Mouse (Mus musculus) midbrain, embryonic 13.5 days (tissue): ENCODE measurements around the gene Serpinb9. TPM values are rescaled to one million over a fixed set of nuclear protein-coding genes. Genes with fewer than 3 reads are reported as not detected.
"Not testable (repeated sequence)": the region's sequence is repeated elsewhere in the genome, so short reads cannot be mapped to it uniquely, and the experiment has no call there.

Experiments
- ATAC-seq: fragments of 200-750 bp; cut with Nextera tagmentation; 2 replicates; pipeline ENCODE4 v1.8.0; 2017; ENCODE audit warnings: mild to moderate bottlenecking, moderate TSS enrichment, moderate library complexity
- H3K27ac ChIP-seq: fragments of 300-500 bp; sonication (generic); 2 replicates; pipeline ENCODE4 v1.5.1; 2015; ENCODE audit warnings: inconsistent platforms, mild to moderate bottlenecking, moderate library complexity
- H3K27me3 ChIP-seq: fragments of 300-500 bp; sonication (generic); 2 replicates; pipeline ENCODE4 v1.6.1; 2015; ENCODE audit warnings: mild to moderate bottlenecking, inconsistent platforms
- H3K36me3 ChIP-seq: fragments of 300-500 bp; sonication (generic); 2 replicates; pipeline ENCODE4 v1.6.1; 2015; ENCODE audit warnings: mild to moderate bottlenecking, inconsistent platforms
- H3K4me1 ChIP-seq: fragments of 300-500 bp; sonication (generic); replicated peaks from 2 replicates; pipeline ENCODE4 v1.6.1; 2015; ENCODE audit warnings: inconsistent platforms
- H3K4me2 ChIP-seq: fragments of 300-500 bp; sonication (generic); replicated peaks from 2 replicates; pipeline ENCODE4 v1.6.1; 2015; ENCODE audit warnings: moderate library complexity, mild to moderate bottlenecking, inconsistent platforms
- H3K4me3 ChIP-seq: fragments of 300-500 bp; sonication (generic); replicated peaks from 2 replicates; pipeline ENCODE4 v1.5.1; 2015; ENCODE audit warnings: mild to moderate bottlenecking, inconsistent platforms
- H3K9ac ChIP-seq: fragments of 300-500 bp; sonication (generic); replicated peaks from 2 replicates; pipeline ENCODE4 v1.6.1; 2015; ENCODE audit warnings: mild to moderate bottlenecking, inconsistent platforms
- H3K9me3 ChIP-seq: fragments of 300-500 bp; sonication (generic); 2 replicates; pipeline ENCODE4 v1.6.1; 2016; ENCODE audit warnings: mild to moderate bottlenecking, inconsistent platforms
- WGBS: fragments of 180-500 bp; shearing (Covaris S2); methylation state at CpG from one replicate; pipeline ENCODE4 v1.1.7; 2015; 5-methylcytosine and 5-hydroxymethylcytosine counted together
- polyA plus RNA-seq: library from polyadenylated mRNA; unstranded; fragments of >200 nt; fragmentation: Nextera tagmentation; extraction: Ambion mirVana; gene quantifications from 2 replicates; pipeline ENCODE4 v1.2.1, GENCODE M21; 2015

Gene Serpinb9
- polyA plus RNA-seq, 1 experiment from 2014 or later, result 0.89 TPM

DNA sequence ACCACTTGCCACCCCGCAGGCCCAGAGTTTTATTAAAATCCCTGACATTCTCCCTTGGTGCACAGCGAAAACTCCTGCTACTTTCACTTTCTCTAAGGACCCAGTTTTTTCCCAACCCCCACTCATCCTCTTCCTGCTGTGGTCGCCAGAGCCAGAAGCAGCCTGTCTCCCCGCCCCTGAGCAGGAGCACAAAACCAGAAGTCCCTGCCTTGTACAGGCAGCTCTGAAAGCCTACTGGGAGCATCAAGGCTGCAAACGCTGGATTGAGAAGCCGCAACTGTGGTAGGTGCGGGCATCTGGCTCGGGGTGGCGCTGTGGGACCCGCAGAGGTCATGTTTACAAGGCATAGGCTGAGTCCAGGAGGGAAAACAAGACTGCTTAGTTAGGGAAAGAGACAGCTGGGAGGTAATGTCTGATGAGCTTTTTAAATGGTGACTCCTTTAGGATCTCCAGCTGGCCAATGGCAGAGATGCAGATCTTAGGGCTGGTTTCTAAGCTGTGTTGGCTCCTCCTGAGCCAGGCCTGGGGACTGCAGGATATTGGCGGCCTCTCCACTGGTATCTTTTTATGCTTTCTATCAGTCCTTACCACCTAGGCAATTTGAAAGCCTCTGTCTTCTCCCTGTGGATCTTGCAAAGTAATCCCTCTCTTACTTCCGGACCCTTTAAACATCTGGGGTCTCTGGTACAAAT, 1.5 kb downstream of the Serpinb9 start:
- ATAC-seq, result peak; percentile 87
- H3K4me2 ChIP-seq, result peak overlapping the region; percentile 39
- H3K27ac ChIP-seq, result no peak overlapping the region
- H3K9me3 ChIP-seq, result no peaks in the 10 kb centered on the region
- H3K4me3 ChIP-seq, result peak overlapping the region; percentile 14
- no peaks in the 10 kb centered on the region for H3K36me3 ChIP-seq
- H3K27me3 ChIP-seq, result no peaks in the 10 kb centered on the region
- peak overlapping the region; percentile 10; the same call in 1 of the 2 replicates for H3K9ac ChIP-seq
- WGBS, result 23% methylated on average over 12 of the region's 12 CpGs
- 0 out of 2 replicates have a peak, but pooled peaks cover 7% of the 10 kb centered on the region for H3K4me1 ChIP-seq

DNA sequence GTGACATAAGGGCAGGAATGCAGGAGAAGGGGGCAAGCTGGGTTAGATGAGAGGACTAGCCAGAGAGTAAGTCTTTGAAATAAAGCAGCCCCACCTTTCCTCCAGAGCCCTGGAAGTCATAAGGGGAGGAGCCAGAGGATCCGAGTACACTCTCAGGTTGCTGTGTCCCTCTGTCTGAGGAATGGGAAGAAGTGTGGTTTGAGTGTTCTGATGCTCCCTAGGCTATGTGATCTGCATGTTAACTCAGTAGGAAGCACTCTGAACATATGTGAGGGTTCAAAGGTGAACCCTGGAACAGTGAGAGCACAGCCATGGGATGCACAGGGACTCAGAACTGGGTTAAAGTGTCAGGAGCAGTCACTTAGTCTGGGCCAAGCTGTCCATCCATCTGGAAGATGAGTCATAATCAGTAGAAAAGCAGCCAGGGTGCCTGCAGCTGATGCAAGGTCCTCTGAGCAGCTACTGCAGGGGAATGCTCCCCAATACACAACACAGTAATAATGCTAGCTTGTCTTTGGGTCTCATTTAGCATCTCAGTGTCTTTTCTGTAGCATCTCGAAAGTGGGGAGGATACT, 2.5 kb downstream of the Serpinb9 start:
- no peak for ATAC-seq
- Histone ChIP-seq H3K9me3 (no peaks in the 10 kb centered on the region), H3K4me2 (no peak overlapping the region), H3K9ac (no peak overlapping the region), H3K4me1 (0 out of 2 replicates have a peak, but pooled peaks cover 7% of the 10 kb centered on the region), H3K4me3 (no peak overlapping the region), H3K27me3 (no peaks in the 10 kb centered on the region), H3K27ac (no peak overlapping the region), H3K36me3 (no peaks in the 10 kb centered on the region)
- 76% methylated on average over 2 of the region's 2 CpGs for WGBS

DNA sequence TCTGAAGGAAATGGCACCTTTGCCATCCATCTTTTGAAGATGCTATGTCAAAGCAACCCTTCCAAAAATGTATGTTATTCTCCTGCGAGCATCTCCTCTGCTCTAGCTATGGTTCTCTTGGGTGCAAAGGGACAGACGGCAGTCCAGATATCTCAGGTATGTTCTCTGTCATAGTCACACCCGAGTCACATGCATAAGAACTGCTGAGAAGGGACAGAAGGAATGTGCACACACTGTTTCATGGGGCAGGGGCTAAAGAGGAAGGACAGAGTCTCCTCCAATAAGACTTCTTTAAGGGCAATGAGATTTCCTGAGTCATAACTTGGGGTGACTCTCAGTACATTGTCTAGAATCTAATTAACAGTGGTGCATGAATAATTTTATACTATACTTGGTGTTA, 3.5 kb downstream of the Serpinb9 start:
- 89% methylated on average over 3 of the region's 3 CpGs for WGBS
- H3K4me1 ChIP-seq, result 0 out of 2 replicates have a peak, but pooled peaks cover 7% of the 10 kb centered on the region
- no peak overlapping the region for H3K9ac ChIP-seq

DNA sequence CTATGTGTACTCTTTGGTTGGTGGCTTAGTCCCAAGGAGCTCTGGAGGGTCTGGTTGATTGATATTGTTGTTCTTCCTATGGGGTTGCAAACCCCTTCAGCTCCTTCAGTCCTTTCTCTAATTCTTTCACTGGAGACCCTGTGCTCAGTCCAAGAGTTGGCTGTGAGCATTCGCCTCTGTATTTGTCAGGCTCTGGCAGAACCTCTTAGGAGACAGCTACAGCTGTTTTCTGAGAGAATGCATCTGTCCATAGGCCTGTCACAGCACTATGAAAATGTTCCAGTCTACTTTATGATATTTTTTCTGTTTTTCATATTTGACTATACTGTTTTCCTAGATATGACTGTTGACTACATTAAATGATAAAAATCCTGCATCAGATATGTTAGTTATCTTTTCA, 9.3 kb downstream of the Serpinb9 start:
- H3K27ac ChIP-seq, result no peak overlapping the region
- no peak overlapping the region for H3K4me3 ChIP-seq
- no peaks in the 10 kb centered on the region for H3K9me3 ChIP-seq
- WGBS, result 89% methylated on average over 1 of the region's 1 CpGs
- no peak overlapping the region for H3K9ac ChIP-seq
- no peaks in the 10 kb centered on the region for H3K4me1 ChIP-seq
- no peaks in the 10 kb centered on the region for H3K27me3 ChIP-seq
- no peak overlapping the region for H3K4me2 ChIP-seq
- H3K36me3 ChIP-seq, result no peaks in the 10 kb centered on the region
- ATAC-seq, result no peak

More for the DNA sequence above, 3.5 kb downstream of the Serpinb9 start:
- Histone ChIP-seq H3K9me3 (no peaks in the 10 kb centered on the region), H3K27me3 (no peaks in the 10 kb centered on the region), H3K4me2 (no peak overlapping the region), H3K36me3 (no peaks in the 10 kb centered on the region), H3K4me3 (no peak overlapping the region), H3K27ac (no peak overlapping the region)
- no peak for ATAC-seq

DNA sequence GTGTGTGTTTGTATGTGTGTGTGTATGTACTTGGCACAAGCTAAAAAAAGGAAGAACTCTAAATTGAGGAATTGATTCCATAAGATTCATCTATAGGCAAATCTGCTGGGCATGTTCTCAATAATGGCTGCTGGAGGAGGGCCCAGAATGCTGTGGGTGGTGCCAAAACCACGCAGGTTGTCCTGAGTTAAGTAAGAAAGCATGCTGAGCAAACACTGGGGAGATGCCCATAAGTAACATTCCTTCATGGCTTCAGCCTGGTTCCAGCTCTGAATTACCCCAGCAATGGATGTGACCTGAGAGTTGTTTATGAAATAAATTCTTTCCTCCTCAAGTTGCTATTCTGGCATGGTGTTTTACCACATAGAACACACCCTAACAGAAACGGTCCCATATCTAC, 10.2 kb downstream of the Serpinb9 start:
- H3K27me3 ChIP-seq, result no peaks in the 10 kb centered on the region

DNA sequence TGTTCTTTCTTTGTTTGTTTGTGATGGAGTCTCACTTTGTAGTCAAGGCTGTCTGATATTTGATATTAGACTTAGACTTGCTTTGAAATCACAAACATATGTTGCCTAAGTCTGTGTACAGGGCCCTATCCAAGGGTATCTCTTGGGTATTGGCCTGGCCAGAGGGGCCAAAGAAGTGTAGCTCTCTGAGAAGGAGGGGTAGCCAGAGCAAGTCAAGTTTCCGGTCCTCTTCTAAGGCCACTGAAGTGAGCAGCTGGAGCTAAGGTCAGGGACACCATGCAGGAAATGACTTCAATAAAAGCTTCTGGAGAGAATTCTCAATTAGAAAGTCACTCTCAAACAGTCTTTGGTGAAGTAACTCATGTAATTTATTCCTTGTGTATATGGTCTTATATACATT, 19.3 kb downstream of the Serpinb9 start:
- no peak overlapping the region for H3K4me3 ChIP-seq
- H3K4me2 ChIP-seq, result no peak overlapping the region
- no peak overlapping the region for H3K9ac ChIP-seq
- ATAC-seq, result no peak
- H3K27ac ChIP-seq, result no peak overlapping the region
- peaks cover 4% of the 10 kb centered on the region; the same call in 1 of the 2 replicates for H3K9me3 ChIP-seq
- H3K36me3 ChIP-seq, result no peaks in the 10 kb centered on the region
- H3K27me3 ChIP-seq, result no peaks in the 10 kb centered on the region
- no peaks in the 10 kb centered on the region for H3K4me1 ChIP-seq
- 91% methylated on average over 1 of the region's 1 CpGs for WGBS

More for the DNA sequence above, 10.2 kb downstream of the Serpinb9 start:
- no peak overlapping the region for H3K4me2 ChIP-seq
- H3K9ac ChIP-seq, result no peak overlapping the region
- H3K36me3 ChIP-seq, result no peaks in the 10 kb centered on the region
- H3K27ac ChIP-seq, result no peak overlapping the region
- no peak overlapping the region for H3K4me3 ChIP-seq
- WGBS, result 73% methylated on average over 2 of the region's 2 CpGs
- H3K9me3 ChIP-seq, result no peaks in the 10 kb centered on the region
- no peak for ATAC-seq
- no peaks in the 10 kb centered on the region for H3K4me1 ChIP-seq

DNA sequence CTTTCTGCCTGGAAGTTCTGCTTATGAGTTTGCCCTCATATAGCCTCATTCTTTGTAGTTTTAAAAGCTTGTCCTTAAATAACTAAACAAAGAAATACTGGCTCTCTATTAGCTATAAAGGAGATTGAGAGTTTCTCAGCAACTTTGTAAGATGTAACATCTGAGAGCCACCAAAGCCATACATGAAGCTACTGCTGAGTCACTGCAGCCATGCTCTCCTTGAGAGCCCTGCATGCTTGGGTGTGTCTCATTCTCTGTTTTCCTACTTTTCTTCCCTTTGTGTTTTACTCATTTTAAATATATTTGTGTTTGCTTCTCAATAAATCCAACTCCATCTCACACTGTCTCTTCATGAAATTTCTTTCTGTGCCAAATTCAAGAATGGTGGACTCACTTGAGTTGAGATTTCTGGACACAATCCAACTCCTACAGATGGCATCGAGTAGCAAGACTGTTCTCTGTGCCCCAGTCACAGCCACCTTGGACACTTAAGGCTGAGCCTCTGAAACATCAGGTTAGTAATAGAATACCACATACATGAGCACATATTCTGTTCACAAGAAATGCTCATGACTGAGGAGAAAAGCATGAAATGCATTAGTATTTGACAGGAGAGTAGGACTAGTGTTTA, 23.5 kb downstream of the Serpinb9 start:
- H3K9ac ChIP-seq, result no peak overlapping the region
- no peak for ATAC-seq
- no peak overlapping the region for H3K4me2 ChIP-seq
- H3K9me3 ChIP-seq, result no peaks in the 10 kb centered on the region
- 79% methylated on average over 1 of the region's 1 CpGs for WGBS
- no peak overlapping the region for H3K4me3 ChIP-seq
- no peaks in the 10 kb centered on the region for H3K36me3 ChIP-seq
- H3K27me3 ChIP-seq, result no peaks in the 10 kb centered on the region
- H3K27ac ChIP-seq, result no peak overlapping the region
- H3K4me1 ChIP-seq, result no peaks in the 10 kb centered on the region

DNA sequence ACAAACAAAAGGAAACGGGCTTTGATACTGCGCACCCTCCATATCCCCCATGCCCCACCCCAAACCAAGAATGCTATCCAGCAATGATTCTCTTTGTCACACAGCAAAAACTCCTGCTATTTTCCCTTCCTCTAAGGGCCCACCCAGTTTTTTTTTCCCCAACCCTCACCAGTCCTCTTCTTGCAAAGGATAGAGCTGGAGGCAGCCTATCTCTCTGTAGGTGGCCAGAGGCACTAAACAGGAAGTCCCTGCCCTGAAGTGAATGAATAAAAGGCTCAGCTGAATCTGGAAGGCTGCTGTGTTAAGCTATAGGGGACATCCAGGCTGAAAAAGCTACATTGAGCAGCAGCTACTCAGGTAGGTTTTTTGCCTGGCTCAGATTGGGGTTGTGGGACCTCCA, 24.2 kb downstream of the Serpinb9 start, which contains the start of gene Serpinb9b:
Gene Serpinb9b (plus strand): TSS at position 173 of the 400 bp plus-strand sequence.
- Histone ChIP-seq H3K4me2 (no peak within 1 kb of the TSS), H3K4me1 (no peaks in the 10 kb centered on the region), H3K4me3 (no peak within 1 kb of the TSS), H3K27me3 (no peaks in the 10 kb centered on the region), H3K27ac (no peak within 1 kb of the TSS), H3K9me3 (no peaks in the 10 kb centered on the region), H3K36me3 (no peaks in the 10 kb centered on the region), H3K9ac (no peak within 1 kb of the TSS)
- 86% methylated on average over 2 of the region's 2 CpGs for WGBS
- ATAC-seq, result no peak

DNA sequence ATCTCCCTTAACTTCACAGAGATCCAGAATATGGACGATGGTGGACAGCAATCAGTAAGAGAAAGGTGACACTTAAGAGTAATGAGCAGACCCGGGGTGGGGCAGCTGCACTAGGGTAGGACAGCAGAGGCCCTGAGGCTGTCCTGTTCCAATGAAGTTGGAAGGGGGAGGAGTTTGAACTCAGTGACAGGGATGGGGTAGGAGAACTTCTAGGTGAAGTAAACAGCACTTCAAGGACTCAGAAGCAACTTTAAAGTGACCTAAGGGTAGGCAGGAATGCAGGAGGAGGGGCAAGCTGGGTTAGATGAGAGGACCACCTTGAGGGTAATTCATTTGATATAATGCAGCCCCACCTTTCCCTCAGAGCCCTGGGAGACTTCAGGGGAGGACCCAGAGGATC, 25.1 kb downstream of the Serpinb9 start:
- Histone ChIP-seq H3K4me3 (no peak overlapping the region), H3K9ac (no peak overlapping the region), H3K27ac (no peak overlapping the region), H3K4me1 (no peaks in the 10 kb centered on the region), H3K4me2 (no peak overlapping the region), H3K9me3 (no peaks in the 10 kb centered on the region), H3K27me3 (no peaks in the 10 kb centered on the region), H3K36me3 (no peaks in the 10 kb centered on the region)
- no peak for ATAC-seq
- 74% methylated on average over 2 of the region's 2 CpGs for WGBS

DNA sequence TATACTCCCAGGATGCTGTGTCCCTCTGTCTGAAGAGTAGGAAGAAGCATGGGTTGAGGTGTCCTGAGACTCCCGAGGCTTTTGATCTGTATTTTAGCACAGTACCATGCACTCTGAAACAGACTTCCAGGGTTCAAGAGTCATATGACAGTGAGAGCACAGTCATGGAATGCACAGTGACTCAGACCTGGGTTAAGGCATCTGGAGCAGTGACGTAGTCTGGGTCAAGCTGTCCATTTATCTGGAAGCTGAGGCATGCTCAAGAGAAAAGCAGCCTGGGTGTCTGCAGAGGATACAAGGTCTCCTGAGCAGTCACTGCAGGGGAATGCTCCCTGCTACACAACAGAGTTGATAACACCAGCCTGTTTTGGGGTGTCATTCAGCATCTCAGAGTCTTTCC, 25.5 kb downstream of the Serpinb9 start:
- H3K4me3 ChIP-seq, result no peak overlapping the region
- WGBS, result 84% methylated on average over 2 of the region's 2 CpGs
- H3K9me3 ChIP-seq, result no peaks in the 10 kb centered on the region
- no peak overlapping the region for H3K4me2 ChIP-seq
- no peaks in the 10 kb centered on the region for H3K27me3 ChIP-seq
- no peak overlapping the region for H3K9ac ChIP-seq
- H3K4me1 ChIP-seq, result no peaks in the 10 kb centered on the region
- no peaks in the 10 kb centered on the region for H3K36me3 ChIP-seq
- ATAC-seq, result no peak
- H3K27ac ChIP-seq, result no peak overlapping the region

DNA sequence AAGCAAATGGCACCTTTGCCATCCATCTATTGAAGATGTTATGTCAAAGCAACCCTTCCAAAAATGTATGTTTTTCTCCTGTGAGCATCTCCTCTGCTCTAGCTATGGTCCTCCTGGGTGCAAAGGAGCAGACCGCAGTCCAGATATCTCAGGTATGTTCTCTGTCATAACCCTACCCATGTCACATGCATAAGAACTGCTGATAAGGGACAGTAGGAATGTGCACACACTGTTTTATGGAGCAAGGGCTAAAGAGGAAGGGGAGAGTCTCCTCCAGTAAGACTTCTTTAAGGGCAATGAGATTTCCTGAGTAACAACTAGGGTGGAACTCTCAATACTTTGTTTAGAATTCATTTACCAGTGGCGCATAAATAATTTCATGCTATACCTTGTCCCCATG, 26.4 kb downstream of the Serpinb9 start:
- 97% methylated on average over 2 of the region's 2 CpGs for WGBS
- H3K4me3 ChIP-seq, H3K36me3 ChIP-seq, H3K4me2 ChIP-seq, H3K4me1 ChIP-seq, H3K27ac ChIP-seq, ATAC-seq, H3K9ac ChIP-seq, H3K27me3 ChIP-seq, H3K9me3 ChIP-seq: not testable (repeated sequence)

DNA sequence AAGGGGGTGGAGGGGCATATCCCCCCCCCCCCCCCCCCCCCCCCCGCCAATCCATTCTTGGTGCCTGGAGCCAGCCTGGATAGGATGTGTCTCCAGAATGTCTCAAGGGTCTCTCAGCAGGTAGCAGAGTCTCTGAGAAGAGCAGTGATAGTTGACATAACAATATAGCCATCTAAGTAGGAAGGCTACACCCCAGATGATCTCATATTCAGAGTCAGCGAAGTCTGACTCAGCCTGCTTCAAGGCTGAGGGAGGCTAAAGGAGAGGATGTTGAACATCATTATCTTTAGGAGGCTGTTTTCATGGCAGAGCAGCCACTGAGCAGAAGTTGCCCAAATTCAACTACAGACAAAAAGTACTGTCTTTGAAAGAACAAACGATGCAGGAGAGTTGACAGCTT, 27.2 kb downstream of the Serpinb9 start:
- Histone ChIP-seq H3K9ac (no peak overlapping the region), H3K4me1 (no peaks in the 10 kb centered on the region), H3K27ac (no peak overlapping the region), H3K4me3 (no peak overlapping the region), H3K9me3 (no peaks in the 10 kb centered on the region), H3K36me3 (no peaks in the 10 kb centered on the region), H3K27me3 (no peaks in the 10 kb centered on the region), H3K4me2 (no peak overlapping the region)
- 67% methylated on average over 3 of the region's 3 CpGs for WGBS
- ATAC-seq, result no peak
